Mouse (Mus musculus) kidney, adult 8-10 months (tissue): ENCODE data around the gene Tcl1b5.
"Not testable (repeated sequence)": the region's sequence is repeated elsewhere in the genome, so short reads cannot be mapped to it uniquely, and the experiment has no call there.

Experiments
- DNase-seq, 2 experiments: peaks; one replicate each; pipeline ENCODE4 v3.0.0; 2022

The Tcl1b5 gene

GRCm38 (mm10) chr12:105176044-105176443 is at the start of gene Tcl1b5:
Gene Tcl1b5, plus strand, starts transcription at chr12:105176344.
- DNase-seq, result not testable (repeated sequence)

- DNase-seq, result no peak
Measured at GRCm38 (mm10) chr12:105126516-105126915, 49.6 kb upstream of the Tcl1b5 start.

GRCm38 (mm10) chr12:105127607-105128006 is 48.5 kb upstream of the Tcl1b5 start:
- no peak for DNase-seq

- DNase-seq, result not testable (repeated sequence)
Measured at GRCm38 (mm10) chr12:105129494-105130205, 46.5 kb upstream of the Tcl1b5 start.

GRCm38 (mm10) chr12:105134167-105134566 is 42.0 kb upstream of the Tcl1b5 start:
- not testable (repeated sequence) for DNase-seq

- DNase-seq, result not testable (repeated sequence)
Measured at GRCm38 (mm10) chr12:105134826-105135225, 41.3 kb upstream of the Tcl1b5 start.

- DNase-seq, result not testable (repeated sequence)
Measured at GRCm38 (mm10) chr12:105137729-105138128, 38.4 kb upstream of the Tcl1b5 start.

GRCm38 (mm10) chr12:105143096-105143495 is 33.0 kb upstream of the Tcl1b5 start:
- no peak for DNase-seq

GRCm38 (mm10) chr12:105144928-105145327 is 31.2 kb upstream of the Tcl1b5 start:
- DNase-seq, result not testable (repeated sequence)

- DNase-seq, result no peak
Measured at GRCm38 (mm10) chr12:105145714-105146113, 30.4 kb upstream of the Tcl1b5 start, which contains the start of gene Tcl1b2. Gene Tcl1b2, plus strand, starts transcription at chr12:105146014.

GRCm38 (mm10) chr12:105155286-105155685 is 20.9 kb upstream of the Tcl1b5 start:
- not testable (repeated sequence) for DNase-seq

GRCm38 (mm10) chr12:105158842-105159241 is 17.3 kb upstream of the Tcl1b5 start:
- DNase-seq, result no peak

GRCm38 (mm10) chr12:105159390-105159789 is 16.8 kb upstream of the Tcl1b5 start, which contains the start of gene Tcl1b1:
Gene Tcl1b1, plus strand, starts transcription at chr12:105159690.
- no peak for DNase-seq

- DNase-seq, result no peak
Measured at GRCm38 (mm10) chr12:105166734-105167133, 9.4 kb upstream of the Tcl1b5 start.

- DNase-seq, result no peak
Measured at GRCm38 (mm10) chr12:105173366-105173765, 2.8 kb upstream of the Tcl1b5 start.

- DNase-seq, result peak; percentile 14 to 76
Measured at GRCm38 (mm10) chr12:105174318-105174717, 1.8 kb upstream of the Tcl1b5 start.

GRCm38 (mm10) chr12:105181040-105181644 is 5.0 kb downstream of the Tcl1b5 start:
- DNase-seq, result not testable (repeated sequence)

GRCm38 (mm10) chr12:105188980-105189379 is 12.8 kb downstream of the Tcl1b5 start:
- DNase-seq, result peak in 1 of 2 experiments; percentile 25

- not testable (repeated sequence) for DNase-seq
Measured at GRCm38 (mm10) chr12:105190743-105191142, 14.6 kb downstream of the Tcl1b5 start, which contains the start of gene Tcl1b3. Gene Tcl1b3, plus strand, starts transcription at chr12:105191043.

GRCm38 (mm10) chr12:105199684-105200497 is 23.7 kb downstream of the Tcl1b5 start:
- DNase-seq, result not testable (repeated sequence)

GRCm38 (mm10) chr12:105201657-105202056 is 25.5 kb downstream of the Tcl1b5 start, which contains the start of gene Tcl1b4:
Gene Tcl1b4, plus strand, starts transcription at chr12:105201957.
- not testable (repeated sequence) for DNase-seq

- no peak for DNase-seq
Measured at GRCm38 (mm10) chr12:105207071-105207470, 30.9 kb downstream of the Tcl1b5 start.

- DNase-seq, result no peak
Measured at GRCm38 (mm10) chr12:105208441-105208840, 32.3 kb downstream of the Tcl1b5 start.
